Mouse (Mus musculus) intestine, embryonic 14.5 days (tissue): ENCODE data around the gene Cuedc2. TPM values are rescaled to one million over a fixed set of nuclear protein-coding genes. Genes with fewer than 3 reads are reported as not detected.
A peak's percentile ranks its signal among the peaks of the same experiment; 100 is the strongest.

ENCODE experiments used
- ATAC-seq: fragments of 200-750 bp; cut with Nextera tagmentation; replicated peaks from 2 replicates; pipeline ENCODE4 v1.8.0; 2017; ENCODE audit warnings: low read depth, moderate number of reproducible peaks, moderate TSS enrichment, moderate library complexity; ENCODE audit not compliant: low FRiP score, low TSS enrichment
- DNase-seq: peaks from one replicate; pipeline ENCODE4 v3.0.0-alpha.2; 2018; ENCODE audit warnings: low spot score
- H3K27ac ChIP-seq: fragments of 300-500 bp; sonication (generic); 2 replicates; pipeline ENCODE4 v1.5.1; 2014; ENCODE audit warnings: low read depth, mild to moderate bottlenecking, control low read depth
- H3K27me3 ChIP-seq: fragments of 300-500 bp; sonication (generic); replicated peaks from 2 replicates; pipeline ENCODE4 v1.6.1; 2014; ENCODE audit warnings: low read length, control low read depth; ENCODE audit not compliant: control insufficient read depth, insufficient read depth
- H3K36me3 ChIP-seq: fragments of 300-500 bp; sonication (generic); 2 replicates; pipeline ENCODE4 v1.6.1; 2014; ENCODE audit warnings: low read length, control low read depth; ENCODE audit not compliant: control insufficient read depth, insufficient read depth
- H3K4me1 ChIP-seq: fragments of 300-500 bp; sonication (generic); replicated peaks from 2 replicates; pipeline ENCODE4 v1.6.1; 2014; ENCODE audit warnings: low read length, control low read depth, mixed read lengths; ENCODE audit not compliant: control insufficient read depth, insufficient read depth
- H3K4me2 ChIP-seq: fragments of 300-500 bp; sonication (generic); 2 replicates; pipeline ENCODE4 v1.6.1; 2014; ENCODE audit warnings: low read length
- H3K4me3 ChIP-seq: fragments of 300-500 bp; sonication (generic); 2 replicates; pipeline ENCODE4 v1.5.1; 2014; ENCODE audit warnings: low read depth, low read length, control low read depth, mixed read lengths
- H3K9ac ChIP-seq: fragments of 300-500 bp; sonication (generic); 2 replicates; pipeline ENCODE4 v1.6.1; 2014; ENCODE audit warnings: mild to moderate bottlenecking, low read length
- H3K9me3 ChIP-seq: fragments of 300-500 bp; sonication (generic); 2 replicates; pipeline ENCODE4 v1.6.1; 2016; ENCODE audit warnings: low read length, control low read depth; ENCODE audit not compliant: control insufficient read depth
- WGBS: fragments of 180-500 bp; shearing (Covaris S2); extraction: QIAGEN DNeasy Blood & Tissue Kit; methylation state at CpG from one replicate; pipeline ENCODE4 v1.1.7; 2014; 5-methylcytosine and 5-hydroxymethylcytosine counted together
- polyA plus RNA-seq: library from polyadenylated mRNA; unstranded; fragments of >200 nt; fragmentation: Nextera tagmentation; extraction: Ambion mirVana; gene quantifications from 2 replicates; pipeline ENCODE4 v1.2.1, GENCODE M21; 2014

Cuedc2 gene
- polyA plus RNA-seq, 1 experiment from 2014 or later, result 154 TPM

DNA sequence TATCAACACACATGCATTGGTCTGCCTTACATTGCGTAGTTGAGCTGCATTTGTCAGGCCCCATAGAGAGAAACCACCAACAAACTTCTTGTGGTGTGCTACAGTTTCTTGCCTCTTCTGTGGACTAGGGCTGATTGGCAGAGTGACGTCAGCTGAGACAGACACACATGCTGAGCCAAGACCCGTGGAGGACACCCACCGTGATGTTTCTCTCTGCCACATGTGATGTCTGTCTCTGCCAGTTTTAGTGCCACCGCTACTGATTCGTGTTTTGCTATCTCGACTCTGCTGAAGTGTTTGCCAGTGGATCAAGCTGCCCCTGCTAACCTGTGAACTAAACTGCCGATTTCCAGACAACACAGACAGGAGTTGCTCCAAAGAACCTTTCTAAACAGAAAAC is 23.6 kb upstream of the Cuedc2 start:
- Histone ChIP-seq H3K27ac (no peak overlapping the region), H3K4me1 (0 out of 2 replicates have a peak, but pooled peaks cover 4% of the 10 kb centered on the region), H3K9ac (no peak overlapping the region), H3K4me3 (no peak overlapping the region), H3K9me3 (no peaks in the 10 kb centered on the region), H3K27me3 (peaks cover 13% of the 10 kb centered on the region), H3K4me2 (no peak overlapping the region), H3K36me3 (no peaks in the 10 kb centered on the region)
- DNase-seq (no peak), ATAC-seq (no peak)
- 86% methylated on average over 8 of the region's 8 CpGs for WGBS

DNA sequence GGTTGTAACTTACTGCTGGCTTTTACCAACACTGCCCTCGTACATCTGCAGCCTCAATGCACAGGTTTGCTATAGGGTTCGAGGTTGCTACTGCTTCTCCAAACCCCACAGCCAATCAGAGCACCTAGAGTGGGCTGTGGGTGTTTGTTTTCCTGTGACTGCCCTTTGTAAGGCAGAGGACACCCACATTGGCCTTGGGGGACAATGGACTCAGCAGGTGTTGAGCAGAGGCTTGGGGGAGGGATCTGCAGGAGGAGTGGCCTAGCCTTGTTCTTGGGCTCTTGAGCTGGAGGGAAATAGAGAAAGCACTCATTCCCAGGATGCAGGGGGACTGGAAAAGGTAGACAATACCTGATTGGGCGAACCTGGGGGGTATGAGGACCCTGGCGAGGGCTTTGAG is 19.9 kb upstream of the Cuedc2 start:
- ATAC-seq (no peak), DNase-seq (no peak)
- H3K27me3 ChIP-seq, result peaks cover 13% of the 10 kb centered on the region
- 0 out of 2 replicates have a peak, but pooled peaks cover 4% of the 10 kb centered on the region for H3K4me1 ChIP-seq
- 0 out of 2 replicates have a peak overlapping the region, but pooled peaks have one; percentile 2 for H3K4me3 ChIP-seq
- no peak overlapping the region for H3K9ac ChIP-seq
- H3K27ac ChIP-seq, result no peak overlapping the region; the same call in 1 of the 2 replicates
- H3K9me3 ChIP-seq, result no peaks in the 10 kb centered on the region
- peak overlapping the region; percentile 68 for H3K4me2 ChIP-seq
- H3K36me3 ChIP-seq, result no peaks in the 10 kb centered on the region
- 64% methylated on average over 4 of the region's 4 CpGs for whole genome bisulfite sequencing

DNA sequence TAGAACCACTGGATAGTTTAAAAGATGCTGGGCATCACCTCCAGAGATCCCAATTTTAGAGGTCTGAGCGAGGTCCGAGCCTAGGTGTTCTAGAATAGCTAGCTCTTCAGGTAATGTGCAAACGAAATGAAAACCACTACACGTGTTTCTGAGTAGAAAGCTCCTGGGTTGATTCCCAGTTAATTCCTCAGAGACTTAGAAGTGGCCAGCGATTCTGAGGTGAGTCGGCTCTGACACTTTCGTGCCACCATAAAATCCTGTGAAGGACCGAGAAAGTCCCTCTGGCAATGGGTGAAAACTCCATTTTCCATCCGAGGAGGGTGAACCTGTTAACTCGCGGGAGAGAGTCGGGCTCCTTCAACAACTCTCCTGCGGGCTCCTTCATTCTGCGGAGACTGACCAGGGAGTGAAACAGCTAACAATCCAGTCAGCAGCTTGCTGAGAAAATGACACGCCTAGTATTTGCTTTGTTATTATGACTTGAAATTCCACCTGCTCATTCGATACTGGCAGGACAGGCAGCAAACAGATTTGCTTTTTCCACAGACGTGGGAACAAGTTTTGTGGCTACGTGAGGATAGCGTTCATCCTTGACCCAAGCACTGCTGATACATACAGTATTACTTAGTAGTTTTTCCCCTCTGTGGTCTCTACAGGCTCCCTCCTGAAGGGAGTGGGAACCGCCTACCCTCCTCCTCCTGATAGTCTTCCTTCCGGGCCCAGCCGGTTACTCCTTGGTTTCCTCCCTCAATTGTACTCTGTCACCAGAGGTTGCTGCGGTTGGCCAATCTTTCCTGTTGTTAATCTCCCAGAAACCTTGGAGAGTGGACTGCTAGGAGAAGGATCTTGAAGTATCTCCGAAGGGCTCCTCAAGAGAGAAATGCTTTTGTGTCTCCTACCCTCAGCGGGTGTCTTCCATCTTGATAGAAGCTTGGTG is 19.1 kb upstream of the Cuedc2 start:
- Histone ChIP-seq H3K27ac (no peak overlapping the region; the same call in 1 of the 2 replicates), H3K9me3 (no peaks in the 10 kb centered on the region), H3K9ac (peak overlapping the region; percentile 46; the same call in 1 of the 2 replicates), H3K4me3 (peak overlapping the region; percentile 50), H3K36me3 (no peaks in the 10 kb centered on the region), H3K4me1 (0 out of 2 replicates have a peak, but pooled peaks cover 4% of the 10 kb centered on the region), H3K4me2 (peak overlapping the region; percentile 68), H3K27me3 (peaks cover 13% of the 10 kb centered on the region)
- 16% methylated on average over 25 of the region's 25 CpGs for whole genome bisulfite sequencing
- 0 out of 2 replicates have a peak, but pooled peaks have one; percentile 28 for ATAC-seq
- DNase-seq, result no peak

DNA sequence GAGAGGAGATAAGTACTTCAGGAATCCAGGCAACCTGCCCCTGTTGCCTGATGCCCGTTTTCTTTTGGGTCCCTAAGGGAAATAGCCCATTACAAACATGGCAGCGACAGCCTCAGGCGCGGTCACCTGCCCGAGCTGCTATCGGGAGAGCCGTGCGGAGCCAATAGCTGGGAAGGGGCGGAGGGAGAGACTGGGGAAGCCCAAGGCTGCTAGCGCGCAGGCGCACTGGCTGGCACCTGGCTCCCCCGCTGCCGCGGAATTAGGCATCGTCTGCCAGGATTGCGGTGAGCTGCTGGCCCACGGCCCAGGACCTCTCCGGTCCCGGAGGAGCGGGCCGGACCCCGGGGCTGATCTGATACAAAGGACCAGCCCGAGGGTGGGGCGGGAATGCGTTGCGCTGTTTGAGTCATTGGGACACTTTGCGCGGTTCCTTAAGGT is 18.2 kb upstream of the Cuedc2 start:
- Histone ChIP-seq H3K4me3 (peak overlapping the region; percentile 50), H3K9ac (peak overlapping the region; percentile 46; the same call in 1 of the 2 replicates), H3K27me3 (peaks cover 13% of the 10 kb centered on the region), H3K4me1 (0 out of 2 replicates have a peak, but pooled peaks cover 4% of the 10 kb centered on the region), H3K9me3 (no peaks in the 10 kb centered on the region), H3K36me3 (no peaks in the 10 kb centered on the region), H3K27ac (no peak overlapping the region), H3K4me2 (peak overlapping the region; percentile 68)
- peak; percentile 84 for DNase-seq
- ATAC-seq, result peak; percentile 84
- WGBS, result 1% methylated on average over 29 of the region's 29 CpGs

DNA sequence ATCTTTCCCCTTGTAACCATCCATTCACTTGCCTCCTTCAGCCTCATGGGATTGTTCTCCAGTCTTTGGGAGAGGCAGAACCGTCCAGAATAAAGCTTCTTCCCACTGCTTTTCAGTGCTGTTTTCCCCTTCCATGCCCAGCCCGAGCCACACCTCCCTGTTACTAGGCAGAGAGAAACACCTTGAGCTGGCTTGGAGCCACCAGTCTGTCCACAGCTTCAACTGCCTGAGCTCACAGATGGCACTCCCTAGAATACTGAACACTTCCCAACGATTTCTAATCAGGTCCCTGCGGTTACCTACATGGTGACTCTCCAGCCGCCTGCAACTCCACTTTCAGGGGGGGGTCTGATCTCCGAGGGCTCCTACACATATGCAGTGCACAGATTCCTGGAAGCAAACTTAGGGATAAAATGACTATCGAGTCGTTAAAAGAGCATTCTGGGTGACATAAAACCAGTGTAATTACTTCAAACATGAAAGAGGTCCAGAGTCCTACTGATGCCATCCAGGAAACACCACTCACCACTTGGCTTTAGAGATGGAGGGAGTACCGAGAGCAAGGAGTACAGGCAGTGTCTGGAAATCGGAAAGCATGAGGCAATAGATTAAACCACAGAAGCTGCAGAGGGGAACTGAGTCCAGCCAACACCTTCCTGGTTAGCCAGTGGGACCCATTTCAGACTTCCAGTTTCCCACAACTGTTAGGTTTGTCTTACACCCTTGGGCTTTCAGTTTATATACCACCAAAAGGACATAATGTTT is 11.8 kb upstream of the Cuedc2 start, which contains the start of gene 2310034G01Rik:
TSS of gene 2310034G01Rik (minus strand) at position 135 of the 765 bp plus-strand sequence.
- Histone ChIP-seq H3K4me2 (peak within 1 kb of the TSS; percentile 90), H3K9me3 (no peaks in the 10 kb centered on the region), H3K36me3 (no peaks in the 10 kb centered on the region), H3K27ac (peak within 1 kb of the TSS; percentile 61; the same call in 1 of the 2 replicates), H3K27me3 (no peaks in the 10 kb centered on the region), H3K4me1 (no peaks in the 10 kb centered on the region), H3K4me3 (peak within 1 kb of the TSS; percentile 64), H3K9ac (peak within 1 kb of the TSS; percentile 73)
- WGBS, result 59% methylated on average over 10 of the region's 10 CpGs
- ATAC-seq, result no peak
- no peak for DNase-seq

DNA sequence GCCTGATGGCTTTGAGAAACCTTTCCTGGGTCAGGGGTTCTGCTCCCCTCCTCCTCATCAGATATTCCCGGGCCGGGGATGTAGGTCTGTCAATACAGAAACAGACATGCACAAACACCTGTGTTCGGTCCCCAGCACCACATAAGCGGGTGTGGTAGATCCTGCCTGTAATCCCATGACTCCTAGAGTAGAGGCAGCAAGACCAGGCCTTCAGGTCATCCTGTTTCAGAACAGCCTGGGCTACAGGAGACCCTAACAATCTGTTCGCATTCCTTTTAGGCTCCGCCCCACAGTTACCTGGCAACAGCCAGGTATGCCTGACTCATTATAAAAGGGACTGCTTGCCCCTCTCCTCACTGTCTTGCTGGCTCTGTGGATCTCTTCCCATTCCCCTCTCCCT is 11.0 kb upstream of the Cuedc2 start:
- H3K9me3 ChIP-seq, result no peaks in the 10 kb centered on the region
- peak overlapping the region; percentile 73 for H3K9ac ChIP-seq
- H3K36me3 ChIP-seq, result no peaks in the 10 kb centered on the region
- H3K27me3 ChIP-seq, result 0 out of 2 replicates have a peak, but pooled peaks cover 3% of the 10 kb centered on the region
- H3K4me1 ChIP-seq, result no peaks in the 10 kb centered on the region
- no peak overlapping the region for H3K27ac ChIP-seq
- WGBS, result 32% methylated on average over 6 of the region's 6 CpGs
- peak overlapping the region; percentile 64 for H3K4me3 ChIP-seq
- ATAC-seq, result 0 out of 2 replicates have a peak, but pooled peaks have one; percentile 21
- DNase-seq, result no peak
- H3K4me2 ChIP-seq, result peak overlapping the region; percentile 90

DNA sequence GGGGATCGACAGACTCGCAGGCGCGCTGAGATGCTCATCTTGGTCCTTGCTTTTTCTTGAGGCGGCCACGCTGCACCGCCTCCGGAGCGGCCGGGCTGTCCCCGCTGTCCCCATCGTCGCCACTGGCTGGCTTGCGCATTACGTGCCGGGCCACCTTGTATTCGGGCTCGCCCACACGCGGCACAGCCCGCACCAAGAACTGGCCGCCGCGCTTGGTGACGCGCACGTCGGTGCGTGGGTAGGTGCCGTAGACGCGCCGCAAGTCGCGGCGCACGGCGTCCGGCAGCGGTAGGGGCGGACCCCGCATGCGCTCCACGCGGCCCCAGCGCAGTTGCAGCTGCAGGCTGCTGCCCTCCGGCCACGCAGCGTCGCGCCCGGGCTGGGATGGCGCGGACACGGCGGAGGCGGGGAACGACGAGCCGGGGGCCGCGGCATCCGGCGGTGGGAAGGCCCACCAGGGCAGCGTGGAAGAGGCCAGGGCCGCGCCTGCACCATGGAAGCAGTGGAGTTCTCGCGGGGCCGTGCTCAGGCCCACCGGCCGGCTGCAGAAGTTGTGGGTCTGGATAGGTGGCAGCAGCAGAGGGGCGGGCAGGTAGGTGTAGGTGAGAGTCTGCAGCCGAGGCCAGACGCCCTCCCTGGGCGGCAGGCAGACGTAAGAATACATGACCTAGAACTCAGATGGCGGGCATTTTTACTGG is 10.4 kb upstream of the Cuedc2 start:
- Histone ChIP-seq H3K4me2 (peak overlapping the region; percentile 90), H3K27me3 (0 out of 2 replicates have a peak, but pooled peaks cover 3% of the 10 kb centered on the region), H3K27ac (peak overlapping the region; percentile 61), H3K4me3 (peak overlapping the region; percentile 64), H3K36me3 (no peaks in the 10 kb centered on the region), H3K9ac (peak overlapping the region; percentile 73), H3K9me3 (no peaks in the 10 kb centered on the region), H3K4me1 (no peaks in the 10 kb centered on the region)
- DNase-seq, result peak; percentile 82
- peak; percentile 81 for ATAC-seq
- under 1% methylated on average over 74 of the region's 78 CpGs for WGBS
